Mouse (Mus musculus) kidney, embryonic 16.5 days (tissue): ENCODE results near the gene Spred2. TPM values are rescaled to one million over a fixed set of nuclear protein-coding genes. Genes with fewer than 3 reads are reported as not detected.

Source experiments
- ATAC-seq: fragments of 200-750 bp; cut with Nextera tagmentation; 2 replicates; pipeline ENCODE4 v1.8.0; 2017; ENCODE audit warnings: moderate TSS enrichment; ENCODE audit not compliant: low FRiP score, low TSS enrichment
- H3K27ac ChIP-seq: fragments of 300-500 bp; sonication (generic); 2 replicates; pipeline ENCODE4 v1.5.1; 2014; ENCODE audit warnings: low read length
- H3K27me3 ChIP-seq: fragments of 300-500 bp; sonication (generic); 2 replicates; pipeline ENCODE4 v1.6.1; 2014; ENCODE audit warnings: low read length, control low read depth, mixed read lengths; ENCODE audit not compliant: insufficient read depth
- H3K36me3 ChIP-seq: fragments of 300-500 bp; sonication (generic); 2 replicates; pipeline ENCODE4 v1.6.1; 2014; ENCODE audit warnings: low read length, control low read depth, mixed read lengths; ENCODE audit not compliant: insufficient read depth
- H3K4me1 ChIP-seq: fragments of 300-500 bp; sonication (generic); 2 replicates; pipeline ENCODE4 v1.6.1; 2014; ENCODE audit warnings: low read length, control low read depth, mixed read lengths; ENCODE audit not compliant: insufficient read depth
- H3K4me2 ChIP-seq: fragments of 300-500 bp; sonication (generic); replicated peaks from 2 replicates; pipeline ENCODE4 v1.6.1; 2014; ENCODE audit warnings: low read depth, low read length
- H3K4me3 ChIP-seq: fragments of 300-500 bp; sonication (generic); 2 replicates; pipeline ENCODE4 v1.5.1; 2014; ENCODE audit warnings: mild to moderate bottlenecking, low read length
- H3K9ac ChIP-seq: fragments of 300-500 bp; sonication (generic); replicated peaks from 2 replicates; pipeline ENCODE4 v1.6.1; 2014; ENCODE audit warnings: low read length
- H3K9me3 ChIP-seq: fragments of 300-500 bp; sonication (generic); 2 replicates; pipeline ENCODE4 v1.6.1; 2016; ENCODE audit warnings: low read length, control low read depth
- WGBS: fragments of 180-500 bp; shearing (Covaris S2); extraction: QIAGEN DNeasy Blood & Tissue Kit; methylation state at CpG from one replicate; pipeline ENCODE4 v1.1.7; 2014; 5-methylcytosine and 5-hydroxymethylcytosine counted together
- polyA plus RNA-seq: library from polyadenylated mRNA; unstranded; fragments of >200 nt; fragmentation: Nextera tagmentation; extraction: Ambion mirVana; gene quantifications from 2 replicates; pipeline ENCODE4 v1.2.1, GENCODE M21; 2015

Spred2 gene
- polyA plus RNA-seq, 1 experiment from 2014 or later = 8.3 TPM

DNA sequence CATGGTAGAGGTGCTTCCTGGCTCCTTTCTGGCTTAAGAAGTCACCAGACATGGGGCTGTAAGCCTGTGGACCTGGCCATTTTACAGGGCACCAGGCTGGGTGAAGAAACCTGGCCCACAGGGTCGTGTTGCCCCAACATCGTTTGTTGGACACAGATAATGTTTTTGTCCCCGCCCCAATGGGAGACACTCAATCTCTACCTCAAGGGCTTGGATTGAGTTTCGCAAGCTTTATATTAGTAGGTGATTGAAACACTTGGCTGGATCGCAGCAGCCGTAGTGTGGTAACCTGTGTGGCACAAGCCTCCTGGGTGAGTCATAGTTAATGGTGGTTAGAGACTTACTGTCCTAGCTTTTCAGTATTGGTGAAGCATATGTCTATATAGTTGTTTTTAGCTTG is 36.9 kb downstream of the Spred2 start:
- no peak overlapping the region for H3K4me3 ChIP-seq
- H3K4me2 ChIP-seq = no peak overlapping the region
- no peaks in the 10 kb centered on the region for H3K36me3 ChIP-seq
- H3K27ac ChIP-seq = no peak overlapping the region
- H3K27me3 ChIP-seq = no peaks in the 10 kb centered on the region
- no peaks in the 10 kb centered on the region for H3K9me3 ChIP-seq
- H3K9ac ChIP-seq = no peak overlapping the region
- peaks cover 67% of the 10 kb centered on the region for H3K4me1 ChIP-seq
- WGBS = 61% methylated on average over 6 of the region's 6 CpGs
- ATAC-seq = no peak

DNA sequence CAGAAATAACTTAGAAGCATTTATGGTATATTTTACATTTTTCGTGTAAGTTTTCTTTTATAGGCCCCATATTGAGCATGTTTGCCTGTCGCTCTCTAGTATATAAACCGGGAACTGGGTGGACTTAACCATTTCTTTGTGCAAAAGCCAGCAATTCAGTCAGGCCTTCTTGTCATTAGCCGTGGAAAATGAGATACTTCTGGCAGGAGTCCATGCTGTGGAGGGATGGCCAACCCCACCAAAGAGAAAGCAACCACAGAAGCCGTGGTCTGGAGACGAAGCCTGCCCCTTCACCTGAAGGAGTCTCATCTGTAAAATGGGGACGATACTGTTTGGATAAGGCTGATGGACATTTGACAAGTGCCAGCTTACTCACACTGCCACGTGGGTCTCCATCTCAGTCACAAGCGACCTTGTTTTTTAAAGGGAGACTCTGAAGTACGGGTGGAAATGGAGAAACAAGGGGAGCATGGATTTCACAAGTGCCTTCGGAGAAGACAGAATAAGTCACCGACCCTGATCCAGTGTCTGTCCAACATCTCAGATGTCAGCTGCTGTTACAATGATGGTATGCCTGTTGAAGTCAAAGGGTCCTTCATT is 37.7 kb downstream of the Spred2 start:
- H3K36me3 ChIP-seq = no peaks in the 10 kb centered on the region
- peaks cover 75% of the 10 kb centered on the region for H3K4me1 ChIP-seq
- no peak overlapping the region for H3K27ac ChIP-seq
- 52% methylated on average over 12 of the region's 12 CpGs for WGBS
- H3K9me3 ChIP-seq = no peaks in the 10 kb centered on the region
- no peak overlapping the region for H3K9ac ChIP-seq
- ATAC-seq = no peak
- H3K4me2 ChIP-seq = no peak overlapping the region
- no peaks in the 10 kb centered on the region for H3K27me3 ChIP-seq
- no peak overlapping the region for H3K4me3 ChIP-seq

DNA sequence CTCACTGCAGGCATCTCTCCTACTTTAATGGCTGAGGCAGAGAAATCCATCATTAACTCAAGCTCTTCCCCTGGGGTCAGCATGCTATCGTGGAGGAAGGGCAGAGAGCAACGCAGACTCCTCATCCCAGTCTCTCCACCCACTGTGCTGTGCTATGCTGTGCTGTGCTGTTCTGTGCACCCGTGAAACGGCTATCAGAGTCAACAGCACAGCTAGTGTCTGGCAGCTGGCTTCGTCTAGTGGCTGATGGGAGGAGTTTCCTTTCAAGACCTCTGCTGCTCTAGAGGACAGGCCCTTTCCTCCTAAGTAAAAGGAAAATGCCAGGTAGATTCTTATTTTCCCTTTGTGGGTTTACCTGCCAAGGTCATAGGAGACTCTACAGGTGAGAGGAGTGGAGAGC is 38.6 kb downstream of the Spred2 start:
- Histone ChIP-seq H3K9me3 (no peaks in the 10 kb centered on the region), H3K9ac (peak overlapping the region; percentile 32; the same call in 1 of the 2 replicates), H3K4me1 (peaks cover 81% of the 10 kb centered on the region), H3K4me2 (no peak overlapping the region), H3K4me3 (no peak overlapping the region), H3K27me3 (no peaks in the 10 kb centered on the region), H3K27ac (peak overlapping the region; percentile 65), H3K36me3 (no peaks in the 10 kb centered on the region)
- 10% methylated on average over 5 of the region's 5 CpGs for WGBS
- peak; percentile 57; the same call in 1 of the 2 replicates for ATAC-seq

DNA sequence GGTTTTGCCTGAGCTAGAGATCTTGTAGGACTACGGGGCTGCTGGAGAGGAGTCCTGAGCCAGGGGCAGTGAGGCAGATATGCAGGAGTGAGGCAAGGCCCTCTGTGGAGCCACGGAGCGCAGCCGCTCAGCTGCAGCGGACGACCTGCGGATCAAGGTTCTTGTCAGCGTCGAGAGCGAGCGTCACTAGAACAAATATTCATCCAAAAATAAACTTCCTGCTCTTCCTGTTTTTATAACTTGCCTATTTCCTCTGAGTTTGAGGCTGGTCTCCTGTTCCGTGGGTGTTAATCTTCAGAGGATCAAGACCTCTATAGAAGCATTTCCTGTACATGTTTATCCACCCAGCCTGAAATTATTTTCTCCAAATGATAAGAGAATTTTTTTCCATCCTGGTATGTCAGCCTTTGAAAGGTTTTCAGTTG is 39.6 kb downstream of the Spred2 start:
- Histone ChIP-seq H3K9ac (no peak overlapping the region), H3K9me3 (no peaks in the 10 kb centered on the region), H3K27me3 (no peaks in the 10 kb centered on the region), H3K36me3 (no peaks in the 10 kb centered on the region), H3K4me2 (0 out of 2 replicates have a peak overlapping the region, but pooled peaks have one; percentile 10), H3K4me3 (no peak overlapping the region), H3K27ac (peak overlapping the region; percentile 65), H3K4me1 (peaks cover 86% of the 10 kb centered on the region)
- peak; percentile 74 for ATAC-seq
- 16% methylated on average over 12 of the region's 12 CpGs for WGBS

DNA sequence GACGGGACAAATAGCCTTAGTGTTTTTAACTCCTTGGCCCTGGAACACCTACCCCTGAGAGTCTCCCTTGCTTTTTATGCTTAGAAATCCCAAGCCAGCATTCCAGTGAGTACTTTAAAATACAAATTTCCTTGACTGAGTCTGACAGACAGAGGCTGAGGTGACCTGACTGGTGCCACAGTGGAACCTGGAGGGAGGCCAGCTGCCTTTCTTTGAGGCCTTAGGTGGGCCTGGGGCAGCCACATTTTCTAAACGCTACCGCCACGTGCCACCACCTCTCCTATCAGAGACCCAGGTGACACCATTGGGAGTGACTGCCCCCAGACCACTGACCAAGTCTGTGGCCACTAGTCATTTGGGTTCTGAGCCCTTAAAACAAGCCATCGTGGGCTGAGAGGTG is 40.2 kb downstream of the Spred2 start:
- Histone ChIP-seq H3K9ac (no peak overlapping the region), H3K36me3 (no peaks in the 10 kb centered on the region), H3K27ac (peak overlapping the region; percentile 65), H3K4me1 (peaks cover 91% of the 10 kb centered on the region), H3K4me2 (no peak overlapping the region), H3K27me3 (no peaks in the 10 kb centered on the region), H3K9me3 (no peaks in the 10 kb centered on the region), H3K4me3 (no peak overlapping the region)
- 69% methylated on average over 5 of the region's 5 CpGs for WGBS
- no peak for ATAC-seq

DNA sequence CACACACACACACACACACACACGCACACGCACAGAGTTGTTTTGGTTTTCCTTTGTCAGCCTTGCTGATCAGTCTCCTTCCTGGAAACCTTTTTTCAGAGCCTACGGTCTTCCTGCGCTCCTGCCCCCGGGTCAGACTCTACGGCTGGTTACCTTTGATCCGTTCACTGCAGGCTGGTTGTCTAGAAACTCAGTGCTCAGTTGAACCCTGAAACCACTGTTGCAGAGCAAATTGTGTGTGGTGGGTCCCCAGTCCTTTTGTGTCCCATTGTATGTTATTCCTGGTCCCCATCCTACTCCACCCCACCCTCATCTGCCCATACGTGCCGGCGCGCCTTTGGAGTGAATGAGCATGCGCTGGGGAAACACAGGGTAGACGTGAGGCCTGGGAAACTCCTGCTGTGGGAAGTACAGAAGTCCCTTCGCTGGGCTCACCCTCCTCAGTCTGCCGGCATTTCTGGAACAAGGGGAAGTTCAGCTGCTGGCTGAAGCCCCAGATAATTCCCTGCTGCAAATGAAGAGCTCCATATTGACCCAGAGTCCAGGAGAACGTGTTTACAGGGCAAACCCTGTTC is 40.9 kb downstream of the Spred2 start:
- Histone ChIP-seq H3K27ac (peak overlapping the region; percentile 65), H3K4me1 (peaks cover 92% of the 10 kb centered on the region), H3K9ac (no peak overlapping the region), H3K4me2 (no peak overlapping the region; the same call in 1 of the 2 replicates), H3K9me3 (no peaks in the 10 kb centered on the region), H3K4me3 (no peak overlapping the region), H3K27me3 (no peaks in the 10 kb centered on the region), H3K36me3 (no peaks in the 10 kb centered on the region)
- WGBS = 35% methylated on average over 16 of the region's 16 CpGs
- ATAC-seq = no peak

DNA sequence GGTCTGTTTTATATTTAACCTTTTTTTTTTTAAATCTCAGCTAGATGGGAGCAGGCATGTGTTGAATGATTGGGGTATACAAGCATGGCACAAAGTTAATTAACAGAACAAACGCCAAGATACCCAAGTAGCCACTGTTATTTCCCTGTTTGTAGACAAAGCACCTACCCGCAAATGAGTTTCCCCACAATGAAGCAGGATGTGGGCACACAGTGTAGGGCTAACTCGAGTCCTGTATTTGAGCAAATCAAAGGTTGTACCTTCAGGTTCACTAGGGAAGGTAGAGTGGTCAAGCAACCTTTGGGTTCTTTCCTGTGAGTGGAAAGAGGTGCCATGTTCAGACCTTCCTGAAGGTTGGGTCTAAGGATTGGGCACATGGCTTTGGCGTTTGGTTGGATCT is 41.5 kb downstream of the Spred2 start:
- no peaks in the 10 kb centered on the region for H3K9me3 ChIP-seq
- no peaks in the 10 kb centered on the region for H3K27me3 ChIP-seq
- peaks cover 91% of the 10 kb centered on the region for H3K4me1 ChIP-seq
- no peak overlapping the region; the same call in 1 of the 2 replicates for H3K4me2 ChIP-seq
- H3K4me3 ChIP-seq = no peak overlapping the region
- peak overlapping the region; percentile 65 for H3K27ac ChIP-seq
- no peaks in the 10 kb centered on the region for H3K36me3 ChIP-seq
- ATAC-seq = no peak
- WGBS = 77% methylated on average over 4 of the region's 4 CpGs
- no peak overlapping the region for H3K9ac ChIP-seq

DNA sequence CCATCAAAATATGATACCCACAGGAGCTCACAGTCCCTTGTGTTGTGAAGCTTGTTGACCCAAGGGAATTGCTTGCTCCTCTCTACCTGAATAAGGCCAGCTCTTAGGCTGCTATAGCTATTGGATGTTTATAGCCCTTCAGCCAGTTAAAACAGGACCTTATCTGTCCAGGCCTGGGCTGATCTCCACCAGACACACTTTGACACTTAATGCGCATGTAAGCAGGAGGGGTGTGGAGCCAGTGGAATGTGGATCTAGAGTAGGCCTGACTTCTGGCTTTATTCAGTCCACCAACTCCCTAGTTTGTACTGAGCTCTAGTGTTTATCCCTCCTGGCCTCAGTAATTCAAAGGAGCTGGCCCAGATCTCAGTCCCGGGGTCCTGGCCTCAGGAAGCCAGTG is 42.1 kb downstream of the Spred2 start:
- WGBS = 62% methylated on average over 2 of the region's 2 CpGs
- Histone ChIP-seq H3K36me3 (no peaks in the 10 kb centered on the region), H3K4me3 (no peak overlapping the region), H3K4me2 (no peak overlapping the region), H3K27ac (peak overlapping the region; percentile 65), H3K9ac (no peak overlapping the region), H3K9me3 (no peaks in the 10 kb centered on the region), H3K27me3 (no peaks in the 10 kb centered on the region), H3K4me1 (peaks cover 87% of the 10 kb centered on the region)
- peak; percentile 25 for ATAC-seq

DNA sequence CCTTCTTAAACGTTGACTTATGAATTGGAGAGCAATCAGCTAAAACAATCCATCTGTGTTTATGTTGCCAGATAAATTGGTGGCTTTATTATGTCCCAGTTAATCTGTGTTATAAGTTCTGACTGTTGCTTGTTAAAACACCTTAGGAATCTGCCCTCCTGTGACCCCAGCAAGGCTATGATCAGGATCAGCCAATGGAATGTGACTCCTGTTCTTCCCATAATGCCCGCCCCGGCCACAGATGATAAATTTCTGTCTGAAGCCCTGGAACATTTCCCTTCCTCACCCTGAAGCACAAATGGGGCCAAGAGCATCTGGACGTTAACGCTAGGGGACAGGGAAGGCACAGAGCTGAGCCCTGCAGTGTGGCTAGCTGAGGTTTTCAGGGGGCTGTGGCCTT is 45.4 kb downstream of the Spred2 start:
- 9% methylated on average over 5 of the region's 5 CpGs for WGBS
- H3K36me3 ChIP-seq = no peaks in the 10 kb centered on the region

DNA sequence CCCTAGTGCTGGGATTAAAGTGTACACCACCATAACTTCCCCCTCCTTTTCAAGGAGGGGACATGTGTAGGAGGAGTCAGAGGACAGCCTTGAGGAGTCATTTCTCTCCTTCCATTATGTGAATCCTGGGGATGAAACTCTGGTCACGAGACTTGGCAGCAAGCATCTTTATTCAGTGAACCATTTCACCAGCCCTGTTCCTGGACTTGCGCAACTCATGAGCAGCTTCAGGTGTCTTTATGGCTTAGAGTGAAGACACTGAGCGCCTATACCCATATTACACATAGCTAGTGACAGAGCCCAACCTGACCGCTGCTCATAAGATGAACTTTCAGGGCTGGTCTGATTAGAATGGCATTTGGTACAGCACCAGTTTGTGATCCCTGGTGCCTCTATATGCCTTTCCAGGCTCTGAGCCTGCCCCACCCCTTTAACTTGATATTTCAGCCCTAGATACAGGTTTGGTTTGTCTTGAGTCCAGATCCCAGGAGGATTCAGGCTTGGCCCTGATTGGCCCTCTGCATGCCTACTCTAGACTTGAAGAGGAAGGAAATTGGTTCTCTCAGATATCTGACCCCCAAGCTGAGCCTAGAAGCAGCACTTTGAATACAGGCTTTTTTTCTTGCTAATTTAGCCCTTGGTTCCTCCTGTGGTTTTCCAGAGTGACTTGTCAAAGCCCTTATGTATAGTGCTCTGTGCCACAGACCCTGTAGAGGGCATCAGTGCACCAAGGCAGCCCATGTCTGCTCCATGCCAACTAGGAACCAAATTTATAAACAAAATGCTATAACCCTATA is 48.0 kb downstream of the Spred2 start:
- WGBS = 79% methylated on average over 4 of the region's 4 CpGs
- peak; percentile 64; the same call in 1 of the 2 replicates for ATAC-seq
- H3K4me1 ChIP-seq = peaks cover 58% of the 10 kb centered on the region

More for the DNA sequence above, 45.4 kb downstream of the Spred2 start:
- Histone ChIP-seq H3K27ac (peak overlapping the region; percentile 31), H3K4me3 (no peak overlapping the region), H3K4me2 (no peak overlapping the region), H3K4me1 (peaks cover 83% of the 10 kb centered on the region), H3K9ac (no peak overlapping the region), H3K9me3 (no peaks in the 10 kb centered on the region), H3K27me3 (no peaks in the 10 kb centered on the region)
- no peak for ATAC-seq

More for the DNA sequence above, 48.0 kb downstream of the Spred2 start:
- no peaks in the 10 kb centered on the region for H3K36me3 ChIP-seq
- H3K9me3 ChIP-seq = no peaks in the 10 kb centered on the region
- no peaks in the 10 kb centered on the region for H3K27me3 ChIP-seq
- H3K9ac ChIP-seq = no peak overlapping the region
- H3K4me2 ChIP-seq = no peak overlapping the region
- H3K27ac ChIP-seq = no peak overlapping the region
- no peak overlapping the region for H3K4me3 ChIP-seq
